Mouse (Mus musculus) kidney, postnatal 14 days (tissue): ENCODE data around the gene Zfp777.

Source experiments
- DNase-seq: peaks from one replicate; pipeline ENCODE4 v3.0.0; 2022; ENCODE audit warnings: mixed read lengths

The Zfp777 gene

DNA sequence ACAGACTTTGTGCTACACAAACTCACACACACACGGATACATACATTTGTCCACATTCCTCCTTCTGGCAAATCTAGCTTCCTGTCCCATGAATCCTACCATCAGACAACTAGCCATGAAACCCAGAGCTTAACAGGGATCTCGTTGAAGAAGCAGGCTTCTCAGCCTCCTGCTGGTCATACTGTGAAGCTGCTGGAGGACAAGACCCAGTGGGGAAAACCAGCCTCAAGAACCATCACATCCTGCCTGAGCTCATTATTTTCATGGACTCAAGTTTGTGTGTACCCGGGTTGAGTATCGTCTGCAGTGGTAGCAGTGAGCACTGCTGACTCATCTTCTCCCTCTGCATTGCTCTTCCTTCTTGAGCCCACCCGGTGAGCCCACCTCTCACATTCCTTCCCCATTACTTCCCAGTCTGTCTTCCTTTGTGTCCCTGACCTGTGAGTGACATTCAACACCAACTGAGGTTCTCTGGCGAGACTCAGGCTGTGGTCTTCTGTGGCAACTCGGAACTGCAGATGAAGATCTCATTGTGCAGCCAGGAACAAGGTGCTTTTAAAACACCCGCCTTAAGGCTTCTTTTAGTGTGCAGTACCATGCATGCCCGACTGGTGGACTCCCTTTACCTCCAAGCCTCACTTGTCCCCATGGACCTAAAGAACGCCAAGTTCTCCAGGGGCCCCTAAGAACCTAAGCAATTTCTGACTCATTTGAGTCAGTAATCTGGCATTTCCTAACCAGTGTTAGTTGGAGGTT lies 22.6 kb downstream of the Zfp777 start:
- DNase-seq = no peak

DNA sequence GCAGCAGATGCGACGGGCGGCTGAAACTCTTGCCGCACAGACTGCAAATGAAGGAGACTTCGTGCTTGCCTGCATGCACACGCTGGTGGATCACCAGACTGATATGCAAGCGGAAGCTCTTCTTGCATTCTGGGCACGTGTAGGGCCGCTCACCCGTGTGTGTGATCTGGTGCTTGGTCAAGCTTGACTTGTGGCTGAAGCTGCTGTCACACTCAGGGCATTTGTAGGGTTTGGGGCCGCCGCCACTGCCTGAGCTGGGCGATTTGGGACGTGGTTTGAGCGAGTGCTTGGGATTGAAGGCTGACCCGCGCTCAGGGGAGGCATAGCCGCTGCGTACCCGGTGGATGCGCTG lies 23.7 kb downstream of the Zfp777 start:
- DNase-seq = no peak

DNA sequence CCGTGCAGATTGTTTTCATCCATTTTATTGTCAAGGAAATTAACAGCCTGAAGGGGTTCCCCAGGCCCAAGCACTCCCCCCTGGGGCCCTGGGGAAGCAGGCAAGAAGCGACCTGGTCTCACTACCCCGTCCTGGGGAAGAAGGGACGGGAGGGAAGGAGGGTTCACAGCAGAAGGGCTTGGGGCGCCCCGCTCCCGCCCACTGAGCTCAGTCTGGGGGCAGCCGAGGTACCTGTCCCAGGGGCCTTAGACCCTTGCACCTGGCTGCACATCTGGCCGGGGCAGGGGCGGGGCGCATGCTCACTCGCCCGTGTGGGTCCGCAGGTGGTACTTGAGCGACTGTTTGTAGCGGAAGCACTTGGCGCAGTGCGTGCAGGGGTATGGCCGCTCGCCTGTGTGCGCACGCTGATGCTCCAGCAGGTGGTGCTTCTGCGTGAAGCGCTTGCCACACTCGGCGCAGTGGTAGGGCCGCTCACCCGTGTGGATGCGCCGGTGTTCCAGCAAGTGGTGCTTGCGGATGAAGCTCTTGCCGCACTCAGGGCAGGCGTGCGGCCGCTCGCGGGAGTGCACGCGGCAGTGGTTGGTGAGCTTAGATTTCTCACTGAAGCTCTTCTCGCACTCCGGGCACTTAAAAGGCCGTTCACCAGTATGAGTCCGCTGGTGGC lies 24.2 kb downstream of the Zfp777 start:
- peak; percentile 15 for DNase-seq

DNA sequence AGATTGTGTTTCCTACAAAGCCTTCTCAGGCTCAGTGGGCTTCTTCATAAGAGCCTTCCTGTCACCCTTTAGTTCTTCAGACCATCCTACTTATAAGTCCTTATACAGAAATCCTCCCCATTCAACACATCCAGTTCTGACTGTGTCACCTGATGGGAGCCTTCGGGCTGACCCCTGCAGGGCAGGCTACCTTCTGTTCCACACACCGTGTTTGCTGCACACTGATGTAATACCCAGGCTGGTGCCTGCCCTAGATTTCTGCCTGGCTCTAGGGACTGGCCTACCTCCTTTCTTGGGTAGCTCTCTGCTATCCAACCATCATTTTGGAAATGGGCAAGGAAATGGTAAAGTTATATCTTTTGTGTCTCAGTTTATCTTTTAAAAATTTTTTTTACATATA lies 26.0 kb downstream of the Zfp777 start:
- no peak for DNase-seq

DNA sequence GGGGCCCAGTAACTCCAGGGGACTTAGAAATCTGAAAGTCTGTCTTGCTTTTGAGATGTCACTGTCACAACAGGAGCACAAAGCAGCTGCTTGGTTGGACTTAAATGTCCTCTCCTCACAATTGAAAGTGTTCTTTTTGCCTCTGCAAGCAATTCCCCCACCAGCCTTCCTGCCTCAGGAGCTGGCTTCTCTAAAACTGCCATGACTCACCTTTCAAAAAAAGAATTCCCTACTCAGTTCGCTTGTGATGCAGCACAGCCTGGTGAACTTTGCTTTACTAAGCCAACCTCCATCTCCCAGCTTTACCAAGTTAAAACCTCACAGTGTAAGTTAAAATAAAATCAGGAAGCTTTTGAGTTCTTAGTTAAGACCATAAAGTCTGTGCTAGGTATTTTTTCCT lies 27.0 kb downstream of the Zfp777 start:
- no peak for DNase-seq

DNA sequence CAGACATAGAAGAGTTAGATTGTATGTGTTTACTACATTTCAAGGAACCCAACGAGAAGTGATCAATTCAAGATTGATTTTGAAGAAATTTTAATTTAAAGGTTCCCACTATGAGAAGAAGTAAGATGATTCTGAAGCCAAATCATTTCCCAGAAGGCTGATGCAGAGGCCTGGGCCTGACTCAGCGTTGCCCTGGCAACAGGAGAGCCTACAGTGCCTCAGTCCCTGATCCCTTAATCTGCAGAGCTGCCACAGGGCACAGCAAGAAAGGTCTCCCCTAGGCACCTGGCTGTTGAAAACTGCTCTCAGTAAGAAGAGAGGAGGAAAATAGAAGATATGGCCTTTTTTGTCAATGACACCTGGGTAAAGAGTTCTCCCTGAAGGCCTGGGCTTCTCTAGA lies 28.7 kb downstream of the Zfp777 start:
- DNase-seq = no peak

DNA sequence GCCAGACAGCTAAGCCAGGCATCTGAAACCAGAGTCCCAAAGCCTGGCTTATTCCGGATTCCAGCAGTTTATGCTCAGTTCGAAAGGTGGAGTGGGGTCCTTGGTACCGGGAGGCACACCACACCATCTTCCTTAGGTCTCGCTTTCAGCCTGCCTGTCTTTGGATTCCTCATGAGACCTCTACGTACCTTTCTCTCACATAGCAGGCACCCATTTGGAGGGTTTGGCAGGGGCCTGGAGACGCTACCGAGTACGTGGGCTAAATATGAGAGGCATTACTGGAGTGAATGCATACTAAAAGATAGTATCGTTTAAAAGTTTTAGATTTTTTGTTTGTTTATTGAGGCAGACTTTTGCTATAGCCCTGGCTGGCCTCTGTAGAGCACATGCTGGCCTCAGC lies 31.9 kb downstream of the Zfp777 start:
- DNase-seq = no peak

DNA sequence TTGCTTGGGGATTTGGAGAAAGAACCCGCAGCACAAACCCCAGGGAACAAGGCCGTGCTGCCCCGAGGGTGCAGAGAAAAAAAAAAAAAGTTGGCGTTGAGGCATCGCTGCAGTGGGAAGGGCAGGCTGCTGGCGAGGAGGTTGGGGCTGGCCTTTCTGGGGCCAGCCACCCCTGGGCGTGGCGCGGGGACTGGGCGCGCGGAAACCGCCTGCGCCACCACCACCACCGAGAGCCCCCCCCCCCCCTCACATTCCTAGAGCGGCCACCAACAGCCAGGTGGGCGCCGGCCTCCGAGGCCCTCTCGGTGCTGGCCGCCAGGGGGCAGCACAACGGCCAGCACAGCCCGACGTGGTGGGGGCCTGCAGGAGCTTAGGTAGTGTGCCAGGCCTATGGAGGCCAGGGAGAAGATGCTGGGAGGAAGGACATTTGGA lies 32.6 kb downstream of the Zfp777 start:
- peak; percentile 87 for DNase-seq

DNA sequence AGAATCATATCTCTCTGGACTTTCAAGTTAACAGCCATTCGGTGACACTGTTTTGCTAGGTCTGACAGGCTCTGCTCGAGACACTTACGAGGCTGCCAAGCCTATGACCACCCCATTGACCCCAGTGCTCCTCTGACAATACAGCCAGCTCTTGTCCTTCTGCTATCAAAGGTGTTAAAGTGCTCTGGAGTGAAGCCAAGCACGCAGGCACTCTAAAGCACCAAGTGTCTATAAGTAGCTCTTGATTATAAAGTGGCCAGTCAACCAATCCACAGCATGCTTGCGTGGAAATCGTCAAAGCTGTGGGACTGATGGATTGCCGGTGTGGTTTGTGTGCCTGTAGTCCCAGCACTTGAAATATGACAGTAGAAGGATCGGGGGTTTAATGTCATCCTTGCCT lies 38.0 kb downstream of the Zfp777 start:
- no peak for DNase-seq

DNA sequence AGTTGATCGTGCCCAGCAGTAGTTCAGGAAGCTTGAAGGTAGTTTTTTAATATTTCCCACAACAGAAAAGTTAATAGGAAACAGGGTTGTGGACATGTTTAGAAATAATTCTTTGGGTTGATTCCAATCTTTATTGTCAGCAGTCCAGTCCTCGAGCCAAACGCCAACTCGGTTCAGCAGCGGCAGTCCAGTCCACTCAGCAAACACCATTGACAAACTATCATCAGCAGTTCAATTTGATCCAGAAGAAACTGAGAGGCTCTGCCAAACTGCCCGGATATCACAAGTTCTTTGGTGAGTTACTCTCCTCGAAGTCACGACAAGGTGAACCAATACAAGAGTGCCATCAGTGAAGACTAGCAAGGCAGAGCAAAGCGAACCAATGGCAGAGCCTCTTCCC lies 53.0 kb downstream of the Zfp777 start:
- no peak for DNase-seq

DNA sequence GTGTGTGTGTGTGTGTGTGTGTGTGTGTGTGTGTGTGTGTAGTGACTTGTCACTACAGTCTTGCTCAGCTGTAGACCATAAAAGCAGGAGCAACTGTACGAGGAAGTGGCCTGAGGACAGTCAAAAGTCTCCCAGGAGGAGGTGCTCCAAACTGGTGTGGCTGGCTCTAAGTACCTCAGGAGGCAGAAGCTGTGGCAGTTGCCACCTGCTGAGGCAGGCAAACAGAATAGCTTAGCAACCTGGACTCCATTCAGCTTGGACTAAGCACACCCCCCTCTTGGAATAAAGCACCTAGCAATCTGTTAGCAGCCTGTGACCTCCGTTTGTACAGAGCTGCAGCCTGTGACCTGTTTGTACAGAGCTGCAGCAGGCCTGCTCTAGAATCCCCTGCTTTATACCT lies 64.8 kb downstream of the Zfp777 start:
- DNase-seq = no peak

DNA sequence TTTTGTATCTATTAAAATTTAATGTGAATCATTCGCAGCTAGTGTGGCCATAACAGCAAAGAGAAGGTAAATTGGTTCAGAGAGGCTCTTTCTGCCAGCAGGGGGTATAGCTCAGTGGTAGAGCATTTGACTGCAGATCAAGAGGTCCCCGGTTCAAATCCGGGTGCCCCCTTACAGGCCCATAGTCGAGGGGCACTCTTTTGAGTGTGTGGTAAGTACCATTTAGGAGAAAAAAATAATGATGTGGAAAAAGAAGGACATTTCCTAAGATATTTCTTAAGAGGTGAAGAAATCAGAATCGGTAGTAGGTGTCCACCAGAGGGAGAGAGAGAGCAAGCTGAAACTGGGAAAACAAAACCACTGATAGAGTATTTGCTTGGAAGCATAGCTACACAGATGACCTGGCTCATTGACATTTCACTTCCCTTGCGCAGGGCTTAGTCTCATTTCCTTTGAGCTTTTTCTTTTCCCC lies 69.8 kb downstream of the Zfp777 start:
- peak; percentile 81 for DNase-seq

DNA sequence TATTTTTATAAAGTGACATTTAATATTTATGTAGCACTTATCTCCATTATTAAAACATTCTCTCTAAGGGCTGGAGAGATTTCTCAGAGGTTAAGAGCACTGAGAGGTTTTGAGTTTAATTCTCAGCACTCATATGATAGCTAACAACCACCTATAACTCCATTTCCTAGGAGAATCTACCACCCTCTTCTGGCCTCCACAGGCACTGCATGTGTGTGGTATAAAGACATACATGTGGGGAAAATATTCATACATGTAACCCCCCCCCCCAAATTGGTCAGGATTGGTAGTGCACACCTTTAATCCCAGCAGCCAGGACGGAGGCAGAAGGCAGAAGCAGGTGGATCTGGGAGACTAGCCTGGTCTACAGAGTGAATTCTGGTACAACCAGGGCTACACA lies 74.1 kb downstream of the Zfp777 start:
- DNase-seq = no peak
